Mouse (Mus musculus) mesoderm, embryonic 11.5 days (tissue): ENCODE results near the gene Chst13.

Experiments used
- DNase-seq: peaks from one replicate; pipeline ENCODE4 v3.0.0-alpha.2; 2012; ENCODE audit warnings: low read depth, low spot score

Gene Chst13

DNA sequence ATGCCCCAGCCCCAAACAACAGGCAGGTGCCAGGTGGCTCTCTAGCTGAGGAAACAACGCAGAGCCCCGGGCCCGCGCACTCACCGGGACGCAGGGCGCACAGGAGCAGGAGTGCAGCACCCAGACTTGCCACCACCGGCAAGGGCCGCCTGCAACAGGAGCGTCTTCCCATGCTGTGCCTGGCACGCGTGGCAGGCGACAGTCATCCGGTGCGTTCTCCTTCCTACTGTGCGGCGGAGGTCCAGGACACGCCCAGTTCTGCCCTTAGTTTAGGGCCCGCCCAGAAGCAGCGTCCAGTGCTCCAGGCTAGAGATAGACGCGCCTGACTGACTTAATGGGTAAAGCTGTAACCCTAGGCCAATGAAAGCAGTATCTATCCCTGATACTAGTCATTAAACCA is at the start of gene Chst13:
Gene Chst13, minus strand, starts transcription at position 195 of the 400 bp plus-strand sequence.
- peak; percentile 34 for DNase-seq

DNA sequence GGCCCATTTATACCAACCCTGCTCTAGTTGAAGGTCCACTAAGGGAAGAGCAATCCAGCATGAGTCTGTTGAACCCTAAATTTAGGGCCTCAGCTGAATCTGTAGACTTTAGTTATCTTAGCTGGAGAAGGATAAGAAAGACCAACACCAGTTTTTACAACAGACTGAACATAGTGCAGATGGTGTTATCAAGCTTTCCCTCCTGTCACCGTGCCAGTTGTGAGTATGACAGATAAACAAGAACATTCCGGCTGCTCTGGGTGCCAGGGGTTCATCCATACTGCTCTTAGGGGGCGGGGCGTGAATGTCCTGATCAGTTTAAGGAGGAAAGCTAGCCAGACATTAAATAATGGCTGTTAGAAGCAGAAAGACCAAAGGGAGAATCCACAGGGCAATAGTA is 49.7 kb upstream of the Chst13 start:
- no peak for DNase-seq

DNA sequence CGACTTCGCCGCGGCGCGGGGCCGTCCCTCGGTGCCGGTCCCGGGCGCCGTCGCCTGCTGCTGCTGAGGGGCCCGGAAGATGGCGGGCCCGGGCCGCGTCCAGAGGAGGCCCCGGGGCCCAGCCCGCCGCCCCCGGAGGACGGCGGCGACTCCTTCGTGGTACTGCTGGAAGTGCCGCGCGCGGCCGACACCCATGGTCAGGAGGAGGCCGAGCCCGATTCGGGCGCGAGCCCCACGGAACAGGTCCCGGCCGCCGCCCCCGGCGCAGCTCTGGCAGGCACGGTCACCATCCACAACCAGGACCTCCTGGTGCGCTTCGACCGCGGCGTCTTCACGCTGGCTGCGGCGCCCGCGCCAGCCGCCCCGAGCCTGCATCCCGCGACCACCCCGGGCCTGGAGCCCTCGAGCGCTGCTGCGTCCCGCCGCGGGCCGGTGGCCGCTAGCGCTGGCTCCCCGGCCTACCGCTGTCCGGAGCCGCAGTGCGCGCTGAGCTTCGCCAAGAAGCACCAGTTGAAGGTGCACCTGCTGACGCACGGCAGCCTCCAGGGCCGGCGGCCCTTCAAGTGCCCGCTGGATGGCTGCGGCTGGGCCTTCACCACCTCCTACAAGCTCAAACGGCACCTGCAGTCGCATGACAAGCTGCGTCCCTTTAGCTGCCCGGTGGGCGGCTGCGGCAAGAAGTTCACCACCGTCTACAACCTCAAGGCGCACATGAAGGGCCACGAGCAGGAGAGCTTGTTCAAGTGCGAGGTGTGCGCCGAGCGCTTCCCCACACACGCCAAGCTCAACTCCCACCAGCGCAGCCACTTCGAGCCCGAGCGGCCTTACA is 45.0 kb upstream of the Chst13 start:
- peak; percentile 45 for DNase-seq

DNA sequence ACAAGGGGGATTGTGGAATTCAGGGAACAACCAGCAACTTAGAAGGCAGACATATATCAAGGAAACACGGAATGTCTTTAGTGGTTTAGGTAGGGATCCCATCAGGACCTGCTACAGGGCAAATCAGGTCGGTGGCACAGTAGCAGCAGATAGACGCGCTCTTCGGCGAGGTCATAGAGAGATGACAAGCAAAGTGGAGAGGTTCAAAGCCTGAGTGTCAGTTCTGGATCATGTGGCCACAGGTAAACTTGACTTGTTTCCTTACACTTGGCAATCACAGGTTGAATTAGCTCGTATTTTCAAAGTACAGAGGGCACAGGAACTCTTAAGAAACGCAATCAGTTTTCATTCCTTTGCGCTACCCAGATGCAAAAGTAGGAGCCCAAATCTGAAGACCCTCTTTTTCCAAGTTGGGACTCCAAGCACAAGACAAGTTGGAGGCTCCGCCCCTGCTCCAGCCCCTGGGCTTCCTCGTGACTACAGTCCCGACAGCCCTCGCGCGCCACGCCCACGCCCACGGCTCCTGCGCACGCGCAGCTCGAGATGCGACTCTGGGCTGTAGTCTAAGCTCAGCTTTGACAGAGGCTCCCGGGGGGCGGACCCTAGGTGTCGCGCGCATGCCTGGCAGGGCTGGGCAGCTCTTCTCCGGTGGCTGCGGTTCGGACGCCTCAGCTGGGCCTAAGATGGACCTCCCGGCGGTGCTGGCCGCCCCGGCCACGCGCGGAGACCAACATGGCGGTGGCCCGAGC is 44.2 kb upstream of the Chst13 start, which contains the start of gene Zxdc:
Gene Zxdc, plus strand, starts transcription at position 517 of the 749 bp plus-strand sequence.
- peak; percentile 96 for DNase-seq

DNA sequence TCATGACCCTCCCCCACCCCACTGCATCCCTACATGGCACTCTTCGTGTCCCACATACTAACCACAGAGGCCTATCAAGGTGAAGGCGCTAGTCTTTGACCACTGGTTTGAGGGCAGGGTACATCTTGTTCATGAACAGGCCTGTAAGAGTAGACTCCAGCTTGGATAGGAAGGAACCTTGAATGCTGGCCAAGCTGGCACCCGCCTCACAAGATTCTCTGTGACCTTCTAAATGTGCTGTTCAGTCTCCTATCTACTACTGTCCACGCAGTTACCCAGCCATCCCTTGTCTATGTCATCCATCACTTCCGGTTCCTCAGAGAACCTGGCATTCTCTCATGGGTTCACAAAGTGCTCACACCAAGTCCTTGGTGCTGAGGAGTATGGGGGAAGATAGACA is 38.3 kb upstream of the Chst13 start:
- no peak for DNase-seq

DNA sequence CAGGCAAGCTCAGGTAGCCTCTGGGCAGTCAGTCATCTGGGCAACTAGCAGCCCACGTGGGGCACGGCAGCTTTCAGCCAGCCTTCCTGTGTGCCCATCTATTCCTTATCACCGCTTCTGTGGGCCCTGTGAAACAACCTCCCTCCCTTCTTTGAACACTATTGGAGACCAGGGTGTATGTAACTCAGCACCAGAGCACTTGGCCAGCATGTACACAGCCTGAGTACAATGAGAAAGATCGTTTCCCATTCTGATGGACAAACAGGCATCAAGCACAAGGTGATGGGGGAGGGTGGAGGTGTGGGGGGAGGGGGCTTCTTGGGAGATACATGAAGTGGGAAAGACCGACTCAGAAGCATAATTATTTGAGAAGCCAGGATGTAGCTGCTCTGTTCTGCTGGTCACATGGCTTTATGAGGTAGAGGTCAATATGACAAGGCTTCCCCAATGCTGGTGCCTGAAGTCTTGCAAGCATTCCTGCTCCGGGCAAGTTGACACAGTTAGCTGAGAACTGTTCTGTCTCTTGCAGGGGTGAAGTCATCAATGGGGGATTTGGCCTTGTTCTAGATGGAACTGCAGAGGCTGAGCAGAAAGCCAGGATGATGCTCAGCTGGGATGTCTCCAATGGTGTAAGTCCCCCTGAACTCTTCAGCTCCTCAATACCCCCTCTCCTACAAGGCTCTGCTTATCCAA is 36.1 kb upstream of the Chst13 start:
- DNase-seq = no peak

DNA sequence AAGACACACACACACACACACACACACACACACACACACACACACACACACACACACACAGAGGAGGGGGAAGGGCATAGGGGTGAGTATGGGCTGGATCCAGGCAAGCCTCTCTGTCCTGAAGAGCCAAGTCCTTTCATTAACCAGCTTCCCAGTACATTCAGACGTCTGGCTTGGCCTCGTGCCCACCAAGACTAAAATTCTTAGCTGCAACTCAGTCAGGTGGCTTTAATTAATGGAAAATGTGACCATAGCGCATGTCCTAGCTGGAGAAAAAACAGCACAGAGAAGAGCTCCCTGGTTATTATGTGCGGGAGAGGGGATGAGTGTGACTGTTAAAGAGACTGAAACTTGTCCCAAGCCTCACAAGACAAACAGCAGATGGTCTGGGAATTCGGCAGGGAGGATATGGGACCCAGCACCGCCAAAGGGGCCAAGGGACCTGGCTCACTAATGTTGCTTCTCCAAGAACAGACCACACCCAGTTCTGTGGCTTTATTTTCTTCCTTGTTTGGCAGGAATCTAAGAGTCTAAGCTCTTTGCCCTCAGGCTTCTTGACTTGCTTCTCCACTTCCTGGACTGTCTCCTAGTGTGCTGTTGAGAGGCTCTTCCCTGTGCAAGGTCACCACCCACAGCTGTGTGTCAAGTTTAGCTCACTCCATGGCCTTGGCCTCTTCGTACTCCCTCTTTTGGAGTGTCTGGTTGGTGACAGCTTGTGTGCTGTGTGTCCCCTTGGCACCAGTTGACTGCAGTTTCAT is 35.2 kb upstream of the Chst13 start:
- DNase-seq = peak; percentile 31

DNA sequence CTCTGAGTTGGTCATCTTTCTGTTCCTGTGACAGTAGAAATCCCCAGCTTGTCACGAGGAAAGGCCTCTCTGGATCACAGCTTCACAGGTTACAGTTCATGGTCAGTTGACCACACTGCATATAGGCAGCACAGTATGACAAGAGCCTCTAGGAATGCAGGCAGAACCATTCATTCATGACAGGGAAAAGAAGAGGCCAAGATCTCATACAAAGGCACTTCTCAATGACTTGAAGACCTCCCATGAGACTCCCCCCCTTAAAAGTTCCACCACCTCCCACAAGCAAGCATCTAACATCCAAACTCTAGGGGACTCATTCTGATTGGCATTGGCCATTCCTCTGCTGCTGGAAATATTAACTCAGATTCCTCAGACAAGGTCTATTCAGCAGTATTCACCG is 34.5 kb upstream of the Chst13 start:
- no peak for DNase-seq

DNA sequence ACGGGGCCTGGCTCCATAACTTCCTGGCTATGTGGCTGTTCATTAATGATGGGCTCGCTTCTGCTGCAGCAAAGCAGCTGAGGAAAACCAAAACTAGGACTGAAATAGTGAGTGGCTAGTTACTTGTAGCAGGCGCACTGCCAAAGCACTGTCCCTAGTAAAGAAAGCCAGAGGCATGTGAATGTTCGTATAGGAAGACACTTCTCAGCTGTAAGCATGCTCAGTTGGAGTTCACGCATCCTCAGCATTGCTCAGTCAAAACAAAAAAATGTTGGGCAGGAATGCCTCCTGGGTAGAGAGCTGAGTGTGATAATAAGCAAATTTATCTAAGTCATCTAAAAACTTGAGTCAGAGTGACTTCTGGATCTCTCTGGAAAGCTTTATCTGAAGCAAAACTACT is 33.2 kb upstream of the Chst13 start:
- no peak for DNase-seq

DNA sequence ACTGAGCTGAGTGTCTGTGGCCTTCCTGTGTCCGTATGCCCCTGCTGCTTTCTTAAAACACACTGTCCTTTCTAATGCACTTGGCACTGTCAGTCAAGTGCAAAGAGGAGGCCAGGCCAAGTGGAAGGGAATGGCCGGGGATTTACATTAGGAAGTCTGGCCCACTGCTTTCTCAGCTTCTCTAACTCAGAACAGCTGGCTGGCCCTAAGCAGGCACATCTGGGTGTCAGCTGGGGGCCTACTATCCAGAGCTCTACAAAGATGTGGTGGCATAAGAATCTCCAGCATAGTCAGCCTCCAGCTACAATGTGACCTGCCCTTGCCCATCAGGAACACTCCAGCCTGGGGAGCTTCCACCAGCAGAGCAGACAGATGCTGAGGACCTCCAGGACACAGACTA is 25.0 kb upstream of the Chst13 start:
- DNase-seq = peak; percentile 37

DNA sequence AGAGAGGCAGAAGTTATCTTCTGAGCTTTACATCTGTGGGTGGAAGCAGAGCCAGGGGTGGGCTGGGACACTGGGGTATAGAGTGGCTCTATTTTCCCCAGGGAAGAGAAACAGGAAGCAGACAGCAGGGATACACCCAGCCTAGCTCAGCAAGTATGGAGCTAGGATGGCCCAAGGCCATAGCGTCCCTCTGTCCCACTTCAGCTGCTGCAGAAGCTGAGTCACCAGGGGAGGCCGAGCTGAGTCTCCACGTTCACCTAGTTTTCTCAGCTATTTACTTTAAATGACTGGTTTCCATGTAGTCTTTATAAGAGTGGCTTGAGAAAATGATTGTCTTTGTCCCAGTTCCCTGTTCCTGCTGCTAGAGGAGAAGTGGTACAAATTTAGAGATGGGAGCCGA is 23.5 kb upstream of the Chst13 start:
- DNase-seq = no peak

DNA sequence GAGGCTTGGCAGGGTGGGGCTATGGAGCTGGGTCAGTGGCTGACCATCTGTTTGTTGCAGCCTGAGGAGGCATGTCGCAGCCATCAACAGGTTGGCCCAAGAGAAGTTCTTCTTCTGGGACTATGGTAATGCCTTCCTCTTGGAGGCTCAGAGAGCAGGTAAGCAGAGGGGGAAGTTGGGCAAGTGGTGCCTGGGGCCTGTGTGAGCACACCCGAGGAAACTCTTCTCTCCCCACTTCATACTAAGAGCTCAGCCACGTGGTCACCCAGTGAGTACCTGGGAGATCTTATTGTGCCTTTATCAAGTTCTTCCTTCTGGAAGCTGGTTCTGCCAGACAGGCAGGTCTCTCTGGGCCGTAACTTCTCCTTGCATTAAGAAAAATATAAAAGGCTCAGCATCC is 22.2 kb upstream of the Chst13 start:
- DNase-seq = no peak

DNA sequence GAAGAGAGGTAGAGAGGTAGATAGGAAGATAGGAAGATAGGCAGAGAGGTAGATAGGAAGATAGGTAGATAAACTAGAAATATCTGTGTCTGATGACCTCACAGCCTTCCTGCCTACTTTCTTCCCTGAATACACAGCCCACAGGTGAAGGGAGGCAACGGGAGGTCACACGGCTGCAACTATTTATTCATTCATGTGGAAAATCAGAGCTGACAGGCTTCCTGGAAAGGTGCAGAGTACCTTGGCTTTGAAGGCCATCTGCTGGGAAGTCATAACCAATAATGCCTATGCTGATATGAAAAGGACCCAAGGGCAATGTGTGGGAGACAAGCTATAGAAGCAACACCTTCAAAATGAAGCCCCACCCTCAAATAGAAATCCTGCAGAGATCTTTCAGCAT is 17.4 kb upstream of the Chst13 start:
- DNase-seq = no peak

DNA sequence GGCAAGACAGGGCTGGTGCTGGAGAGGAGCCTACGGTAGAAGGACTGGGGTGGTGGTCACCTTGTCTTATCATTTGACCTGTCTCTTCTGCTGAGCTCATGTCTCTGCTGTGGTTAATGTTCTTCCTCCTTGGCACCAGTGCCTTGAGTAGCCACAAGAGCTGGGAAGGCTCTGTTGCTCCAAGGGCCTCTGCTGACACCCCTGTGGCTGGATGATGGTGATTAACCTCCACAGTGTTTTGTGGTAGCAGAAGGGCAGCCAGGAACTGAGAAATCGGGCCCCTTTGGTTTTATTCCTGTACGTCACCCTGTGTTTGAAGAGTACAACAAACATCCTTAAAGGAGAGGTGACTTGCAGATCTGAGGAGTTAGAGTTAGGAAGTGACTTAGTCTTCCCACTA is 9.3 kb upstream of the Chst13 start:
- DNase-seq = no peak

DNA sequence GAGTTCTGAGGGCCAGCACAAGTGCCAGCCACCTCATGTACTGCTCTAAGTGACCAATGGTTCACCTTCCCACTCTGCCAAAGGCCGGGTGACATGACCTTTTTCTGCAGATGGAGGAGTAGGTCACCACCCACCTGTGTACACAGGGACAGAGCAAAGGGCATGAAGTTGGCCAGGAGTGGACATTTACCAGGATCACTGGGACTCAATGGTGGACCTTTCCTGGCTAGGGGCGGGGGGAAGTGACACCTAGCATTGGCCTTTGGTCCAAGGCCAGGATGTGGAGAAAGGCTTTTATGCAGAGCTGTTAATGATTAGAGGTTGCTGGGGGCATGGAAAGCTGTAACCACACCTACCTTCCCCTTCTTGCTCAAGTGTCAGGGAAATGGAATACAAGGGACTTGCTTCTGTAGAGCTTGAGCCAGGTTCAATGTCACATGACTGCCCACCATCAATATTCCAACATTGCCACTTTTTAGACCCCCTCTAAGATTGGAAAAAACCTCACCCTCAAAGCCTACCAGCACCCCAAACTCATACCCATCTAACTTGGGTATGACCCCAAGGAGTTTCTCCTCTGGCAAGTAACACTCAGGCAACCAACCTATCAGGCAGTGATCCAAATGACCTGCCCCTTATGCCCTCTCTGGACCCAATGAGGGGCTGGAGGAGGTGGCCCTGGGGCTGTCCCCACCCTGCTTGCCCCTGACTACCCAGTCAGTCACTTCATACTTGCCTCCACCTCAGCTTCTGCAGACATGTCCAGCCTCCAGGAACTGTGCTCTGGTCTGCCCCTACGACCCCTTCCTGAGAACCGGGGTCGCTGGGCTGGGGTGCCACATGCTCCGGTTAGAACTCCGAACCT is 7.8 kb upstream of the Chst13 start, which contains the start of gene Uroc1:
Gene Uroc1, plus strand, starts transcription at position 724 of the 865 bp plus-strand sequence.
- no peak for DNase-seq

DNA sequence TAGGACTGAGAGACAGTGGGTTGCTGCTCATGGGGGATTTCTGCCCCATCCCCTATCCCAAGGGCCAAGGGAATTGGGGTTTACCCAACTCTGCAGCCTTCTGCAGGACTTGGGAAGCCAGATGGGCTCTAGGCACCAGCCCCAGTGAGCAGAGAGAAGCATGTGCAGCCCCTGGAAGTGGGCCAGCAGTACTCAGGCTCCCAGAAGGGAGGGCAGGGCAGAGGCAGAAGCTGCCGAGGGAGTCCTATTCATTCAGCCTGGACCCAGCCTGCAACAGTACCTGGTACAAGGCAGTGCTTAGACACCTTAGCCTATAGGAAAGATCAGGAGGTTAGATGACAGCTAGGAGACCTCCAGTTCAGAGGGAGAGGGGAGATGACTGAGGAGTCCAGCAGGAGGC is 5.0 kb upstream of the Chst13 start:
- no peak for DNase-seq

DNA sequence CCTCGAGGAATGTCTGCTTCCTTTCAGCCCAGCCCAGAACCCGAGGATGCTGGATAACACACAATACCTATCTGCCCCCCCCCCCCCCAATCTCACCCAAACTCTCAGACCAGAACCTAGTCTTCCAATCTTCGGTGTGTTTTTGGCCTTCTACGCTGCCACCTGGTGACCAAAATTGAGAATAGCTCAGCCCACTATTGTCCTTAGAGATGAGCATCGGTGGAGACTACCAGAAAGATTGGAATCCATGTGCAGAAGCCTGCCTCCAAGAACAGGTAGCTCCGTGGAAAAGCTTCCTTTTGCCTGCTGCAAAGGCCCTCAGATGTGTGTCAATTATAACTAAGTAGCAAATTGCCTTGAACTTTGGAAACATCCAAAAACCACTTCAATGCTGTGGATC is 2.7 kb upstream of the Chst13 start:
- DNase-seq = peak; percentile 28

DNA sequence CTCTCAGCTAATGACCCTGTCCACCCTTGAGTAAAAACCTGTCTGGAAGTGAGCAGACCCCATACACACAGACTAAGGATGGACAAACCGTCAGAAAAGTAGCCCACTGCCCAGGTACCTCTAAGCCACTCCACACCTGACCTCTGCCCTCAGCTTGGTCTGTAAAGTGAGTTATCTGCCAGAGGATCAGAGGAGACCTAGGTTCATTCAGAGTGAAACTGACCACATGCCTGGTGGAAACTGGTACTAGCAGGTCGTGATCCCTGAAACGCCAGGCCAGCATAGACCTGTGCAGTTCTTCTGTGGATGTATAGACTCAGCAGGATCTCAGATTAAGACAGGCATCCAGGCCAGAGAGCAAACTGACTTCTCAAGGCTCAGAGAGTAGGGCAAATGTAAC is 522 bp downstream of the Chst13 start:
- no peak for DNase-seq

DNA sequence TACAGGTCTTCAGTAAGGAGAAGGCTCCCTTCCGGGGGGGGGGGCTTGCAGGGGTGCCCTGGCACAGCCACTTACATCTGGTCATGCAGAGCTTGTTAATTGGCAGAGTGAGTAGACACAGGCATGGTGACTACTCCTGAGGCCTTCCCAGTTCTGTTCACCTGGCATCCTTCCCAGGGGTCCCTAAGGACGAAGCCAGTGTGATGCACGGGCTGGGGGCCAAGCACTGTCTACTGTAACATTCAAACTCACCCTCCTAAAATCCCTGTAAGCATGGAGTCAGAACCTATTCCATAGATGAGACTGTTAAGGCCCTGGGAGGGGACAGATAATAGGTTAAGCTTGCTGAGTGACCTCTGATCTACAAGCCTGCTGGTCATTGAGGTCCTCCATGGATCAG is 959 bp downstream of the Chst13 start:
- DNase-seq = no peak

DNA sequence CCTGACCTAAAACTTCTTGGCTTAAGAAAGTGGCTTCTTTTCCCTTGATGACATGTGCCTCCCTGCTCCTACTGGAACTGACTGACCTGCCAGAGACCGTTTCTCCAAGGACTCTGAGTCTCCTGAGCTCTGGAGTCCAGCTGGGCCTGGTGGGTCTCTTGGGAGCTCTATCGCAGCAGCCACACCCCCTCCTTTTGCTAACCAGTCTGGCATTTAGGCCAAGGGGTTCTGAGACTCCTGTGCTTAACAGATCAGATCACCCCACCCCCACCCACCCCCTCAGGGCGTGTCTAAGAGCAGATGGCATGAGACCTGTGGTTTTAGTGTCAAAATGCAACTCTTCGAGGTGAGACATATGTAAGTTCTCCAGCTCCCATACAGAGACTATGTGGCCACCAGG is 3.2 kb downstream of the Chst13 start:
- DNase-seq = no peak

DNA sequence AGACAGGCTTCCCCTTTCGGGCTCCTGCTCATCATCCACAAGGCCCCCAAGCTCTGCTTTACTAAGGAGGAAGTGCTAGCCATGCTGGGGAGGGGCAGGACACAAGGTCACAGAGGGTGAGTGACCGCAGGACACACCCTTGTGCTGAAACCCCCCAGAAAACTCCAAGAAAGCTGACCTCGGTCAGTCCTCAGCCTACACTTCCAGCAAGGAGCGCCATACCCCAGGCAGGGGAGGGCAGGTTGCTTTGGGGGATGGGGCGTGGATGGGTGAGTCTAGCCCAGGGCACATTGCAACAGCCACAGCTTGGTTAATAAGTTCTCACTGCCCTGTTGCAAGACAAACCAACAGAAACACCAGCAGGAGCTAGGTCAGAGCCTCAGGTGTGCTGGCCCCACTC is 4.6 kb downstream of the Chst13 start:
- no peak for DNase-seq
